Mouse (Mus musculus): ENCODE data around the gene Cd151. TPM values are rescaled to one million over a fixed set of nuclear protein-coding genes. Genes with fewer than 3 reads are reported as not detected.

Cd151 gene
- polyA plus RNA-seq, 1 experiment from 2014 or later = 5.0 TPM

- 59% methylated on average over 5 of the region's 5 CpGs for WGBS (ENCODE audit: insufficient replicate concordance)
- Histone ChIP-seq H3K27ac (replicated peaks) (no peak overlapping the region), H3K27me3 (peaks cover 63% of the 10 kb centered on the region), H3K36me3 (replicated peaks) (peaks cover 12% of the 10 kb centered on the region; the same call in 1 of the 2 replicates), H3K9ac (no peak overlapping the region), H3K4me3 (replicated peaks) (no peak overlapping the region), H3K4me2 (no peak overlapping the region), H3K9me3 (replicated peaks) (no peaks in the 10 kb centered on the region), H3K4me1 (replicated peaks) (peaks cover 50% of the 10 kb centered on the region)
- ATAC-seq (ENCODE audit: insufficient read depth) = no peak
Observed at GRCm38 (mm10) chr7:141460001-141460390, 7.2 kb upstream of the Cd151 start.

- H3K4me3 ChIP-seq (replicated peaks) = peak within 1 kb of the TSS; percentile 50
- 54% methylated on average over 15 of the region's 15 CpGs for WGBS (ENCODE audit: insufficient replicate concordance)
- peaks cover 51% of the 10 kb centered on the region for H3K4me1 ChIP-seq (replicated peaks)
- H3K4me2 ChIP-seq = peak within 1 kb of the TSS; percentile 66
- ATAC-seq (ENCODE audit: insufficient read depth) = no peak
- H3K36me3 ChIP-seq (replicated peaks) = peaks cover 12% of the 10 kb centered on the region; the same call in 1 of the 2 replicates
- 0 out of 2 replicates have a peak within 1 kb of the TSS, but pooled peaks have one; percentile 38 for H3K27ac ChIP-seq (replicated peaks)
- peak within 1 kb of the TSS; percentile 40; the same call in 1 of the 2 replicates for H3K9ac ChIP-seq
- peaks cover 69% of the 10 kb centered on the region for H3K27me3 ChIP-seq
- no peaks in the 10 kb centered on the region for H3K9me3 ChIP-seq (replicated peaks)
Observed at GRCm38 (mm10) chr7:141460391-141461113, 6.6 kb upstream of the Cd151 start, which contains the start of gene Cracr2b. Cracr2b (plus strand) TSS chr7:141461094.

GRCm38 (mm10) chr7:141461521-141462332 lies 5.5 kb upstream of the Cd151 start:
- Histone ChIP-seq H3K4me1 (replicated peaks) (peaks cover 49% of the 10 kb centered on the region), H3K4me3 (replicated peaks) (peak overlapping the region; percentile 50), H3K27me3 (peaks cover 81% of the 10 kb centered on the region), H3K27ac (replicated peaks) (no peak overlapping the region), H3K9ac (peak overlapping the region; percentile 40; the same call in 1 of the 2 replicates), H3K9me3 (replicated peaks) (no peaks in the 10 kb centered on the region), H3K4me2 (peak overlapping the region; percentile 66), H3K36me3 (replicated peaks) (peaks cover 12% of the 10 kb centered on the region; the same call in 1 of the 2 replicates)
- ATAC-seq (ENCODE audit: insufficient read depth) = no peak
- 3% methylated on average over 54 of the region's 59 CpGs for WGBS (ENCODE audit: insufficient replicate concordance)

GRCm38 (mm10) chr7:141462333-141462821 lies 4.8 kb upstream of the Cd151 start:
- Histone ChIP-seq H3K36me3 (replicated peaks) (peaks cover 12% of the 10 kb centered on the region; the same call in 1 of the 2 replicates), H3K27ac (replicated peaks) (0 out of 2 replicates have a peak overlapping the region, but pooled peaks have one; percentile 6), H3K9me3 (replicated peaks) (no peaks in the 10 kb centered on the region), H3K27me3 (peaks cover 84% of the 10 kb centered on the region), H3K9ac (no peak overlapping the region; the same call in 1 of the 2 replicates), H3K4me1 (replicated peaks) (peaks cover 51% of the 10 kb centered on the region), H3K4me2 (peak overlapping the region; percentile 66), H3K4me3 (replicated peaks) (peak overlapping the region; percentile 50)
- no peak for ATAC-seq (ENCODE audit: insufficient read depth)
- 16% methylated on average over 5 of the region's 5 CpGs for WGBS (ENCODE audit: insufficient replicate concordance)

- H3K36me3 ChIP-seq (replicated peaks) = peaks cover 8% of the 10 kb centered on the region; the same call in 1 of the 2 replicates
- peak overlapping the region; percentile 35 for H3K4me2 ChIP-seq
- H3K4me1 ChIP-seq (replicated peaks) = peaks cover 61% of the 10 kb centered on the region
- no peak overlapping the region for H3K9ac ChIP-seq
- no peaks in the 10 kb centered on the region for H3K9me3 ChIP-seq (replicated peaks)
- no peak for ATAC-seq (ENCODE audit: insufficient read depth)
- WGBS (ENCODE audit: insufficient replicate concordance) = 23% methylated on average over 12 of the region's 12 CpGs
- peaks cover 81% of the 10 kb centered on the region for H3K27me3 ChIP-seq
- H3K4me3 ChIP-seq (replicated peaks) = no peak overlapping the region
- H3K27ac ChIP-seq (replicated peaks) = 0 out of 2 replicates have a peak overlapping the region, but pooled peaks have one; percentile 6
Observed at GRCm38 (mm10) chr7:141463824-141464602, 3.2 kb upstream of the Cd151 start.

GRCm38 (mm10) chr7:141464603-141465201 lies 2.5 kb upstream of the Cd151 start:
- Histone ChIP-seq H3K27ac (replicated peaks) (no peak overlapping the region), H3K4me2 (peak overlapping the region; percentile 35), H3K4me3 (replicated peaks) (0 out of 2 replicates have a peak overlapping the region, but pooled peaks have one; percentile 10), H3K4me1 (replicated peaks) (peaks cover 68% of the 10 kb centered on the region), H3K27me3 (peaks cover 74% of the 10 kb centered on the region), H3K9ac (no peak overlapping the region), H3K36me3 (replicated peaks) (peaks cover 8% of the 10 kb centered on the region), H3K9me3 (replicated peaks) (no peaks in the 10 kb centered on the region)
- ATAC-seq (ENCODE audit: insufficient read depth) = no peak
- WGBS (ENCODE audit: insufficient replicate concordance) = 8% methylated on average over 38 of the region's 38 CpGs

- Histone ChIP-seq H3K36me3 (replicated peaks) (peaks cover 14% of the 10 kb centered on the region), H3K9ac (no peak overlapping the region), H3K9me3 (replicated peaks) (no peaks in the 10 kb centered on the region), H3K27ac (replicated peaks) (no peak overlapping the region), H3K4me3 (replicated peaks) (no peak overlapping the region), H3K4me1 (replicated peaks) (peaks cover 76% of the 10 kb centered on the region), H3K27me3 (peaks cover 66% of the 10 kb centered on the region), H3K4me2 (no peak overlapping the region)
- ATAC-seq (ENCODE audit: insufficient read depth) = no peak
- WGBS (ENCODE audit: insufficient replicate concordance) = 42% methylated on average over 10 of the region's 10 CpGs
Observed at GRCm38 (mm10) chr7:141465388-141466044, 1.7 kb upstream of the Cd151 start.

- H3K9ac ChIP-seq = no peak overlapping the region
- H3K27me3 ChIP-seq = peaks cover 60% of the 10 kb centered on the region
- WGBS (ENCODE audit: insufficient replicate concordance) = 48% methylated on average over 7 of the region's 7 CpGs
- peaks cover 19% of the 10 kb centered on the region for H3K36me3 ChIP-seq (replicated peaks)
- H3K4me1 ChIP-seq (replicated peaks) = peaks cover 73% of the 10 kb centered on the region
- no peak for ATAC-seq (ENCODE audit: insufficient read depth)
- no peak overlapping the region for H3K27ac ChIP-seq (replicated peaks)
- no peak overlapping the region for H3K4me3 ChIP-seq (replicated peaks)
- no peak overlapping the region for H3K4me2 ChIP-seq
- no peaks in the 10 kb centered on the region for H3K9me3 ChIP-seq (replicated peaks)
Observed at GRCm38 (mm10) chr7:141466045-141466394, 1.2 kb upstream of the Cd151 start.

GRCm38 (mm10) chr7:141466607-141467148 lies 514 bp upstream of the Cd151 start:
- H3K4me1 ChIP-seq (replicated peaks) = peaks cover 68% of the 10 kb centered on the region
- peak overlapping the region; percentile 96 for H3K4me2 ChIP-seq
- 54% methylated on average over 10 of the region's 10 CpGs for WGBS (ENCODE audit: insufficient replicate concordance)
- H3K27me3 ChIP-seq = peaks cover 54% of the 10 kb centered on the region
- peak overlapping the region; percentile 83 for H3K9ac ChIP-seq
- H3K9me3 ChIP-seq (replicated peaks) = no peaks in the 10 kb centered on the region
- peak overlapping the region; percentile 76 for H3K4me3 ChIP-seq (replicated peaks)
- ATAC-seq (ENCODE audit: insufficient read depth) = no peak
- H3K27ac ChIP-seq (replicated peaks) = peak overlapping the region; percentile 81
- peaks cover 26% of the 10 kb centered on the region for H3K36me3 ChIP-seq (replicated peaks)

All from liver, embryonic 15.5 days (tissue).